Mouse (Mus musculus): Measurements from ENCODE around the gene Odaph. TPM values are rescaled to one million over a fixed set of nuclear protein-coding genes. Genes with fewer than 3 reads are reported as not detected.
"Not testable (repeated sequence)": the region's sequence is repeated elsewhere in the genome, so short reads cannot be mapped to it uniquely, and the experiment has no call there.

The Odaph gene
- not detected in 2 replicates for polyA plus RNA-seq (2015; fragmentation: Nextera tagmentation; extraction: Ambion mirVana)

GRCm38 (mm10) chr5:91987236-91987635, at the start of gene Odaph:
TSS of gene Odaph (plus strand) at chr5:91987475.
- Histone ChIP-seq H3K36me3 (replicated peaks) (no peaks in the 10 kb centered on the region), H3K9me3 (no peaks in the 10 kb centered on the region), H3K27me3 (replicated peaks) (no peaks in the 10 kb centered on the region), H3K27ac (no peak within 1 kb of the TSS), H3K9ac (no peak within 1 kb of the TSS), H3K4me1 (no peaks in the 10 kb centered on the region), H3K4me3 (no peak within 1 kb of the TSS), H3K4me2 (no peak within 1 kb of the TSS)
- no peak for ATAC-seq (replicated peaks)
- WGBS, result 67% methylated on average over 4 of the region's 4 CpGs

- not testable (repeated sequence) for H3K4me1 ChIP-seq; ATAC-seq (replicated peaks); H3K9ac ChIP-seq; H3K27ac ChIP-seq; H3K9me3 ChIP-seq; H3K4me3 ChIP-seq; H3K27me3 ChIP-seq (replicated peaks); H3K4me2 ChIP-seq
- 44% methylated on average over 1 of the region's 1 CpGs for WGBS
- peaks cover 14% of the 10 kb centered on the region; the same call in 1 of the 2 replicates for H3K36me3 ChIP-seq (replicated peaks)
Measured at GRCm38 (mm10) chr5:91945609-91946008, 41.7 kb upstream of the Odaph start.

GRCm38 (mm10) chr5:91947008-91947407, 40.3 kb upstream of the Odaph start:
- no peak overlapping the region for H3K27ac ChIP-seq
- no peak for ATAC-seq (replicated peaks)
- H3K4me3 ChIP-seq, result no peak overlapping the region
- H3K4me2 ChIP-seq, result no peak overlapping the region
- H3K9me3 ChIP-seq, result no peaks in the 10 kb centered on the region
- H3K4me1 ChIP-seq, result no peaks in the 10 kb centered on the region
- no peaks in the 10 kb centered on the region for H3K27me3 ChIP-seq (replicated peaks)
- H3K9ac ChIP-seq, result no peak overlapping the region
- H3K36me3 ChIP-seq (replicated peaks), result peaks cover 14% of the 10 kb centered on the region; the same call in 1 of the 2 replicates
- WGBS, result 97% methylated on average over 4 of the region's 4 CpGs

GRCm38 (mm10) chr5:91949441-91949840, 37.8 kb upstream of the Odaph start:
- no peak overlapping the region for H3K4me3 ChIP-seq
- no peak overlapping the region for H3K9ac ChIP-seq
- H3K27ac ChIP-seq, result no peak overlapping the region
- ATAC-seq (replicated peaks), result no peak
- H3K9me3 ChIP-seq, result no peaks in the 10 kb centered on the region
- no peaks in the 10 kb centered on the region for H3K27me3 ChIP-seq (replicated peaks)
- H3K4me2 ChIP-seq, result no peak overlapping the region
- WGBS, result 91% methylated on average over 7 of the region's 7 CpGs
- peaks cover 21% of the 10 kb centered on the region; the same call in 1 of the 2 replicates for H3K36me3 ChIP-seq (replicated peaks)
- no peaks in the 10 kb centered on the region for H3K4me1 ChIP-seq

GRCm38 (mm10) chr5:91951404-91951803, 35.9 kb upstream of the Odaph start:
- Histone ChIP-seq H3K4me3 (no peak overlapping the region), H3K4me1 (no peaks in the 10 kb centered on the region), H3K36me3 (replicated peaks) (peaks cover 24% of the 10 kb centered on the region; the same call in 1 of the 2 replicates), H3K27ac (no peak overlapping the region), H3K27me3 (replicated peaks) (no peaks in the 10 kb centered on the region), H3K9ac (no peak overlapping the region), H3K9me3 (no peaks in the 10 kb centered on the region), H3K4me2 (no peak overlapping the region)
- ATAC-seq (replicated peaks), result 0 out of 2 replicates have a peak, but pooled peaks have one; percentile 71

- H3K27ac ChIP-seq, result no peak overlapping the region
- no peaks in the 10 kb centered on the region for H3K9me3 ChIP-seq
- H3K4me3 ChIP-seq, result no peak overlapping the region
- H3K27me3 ChIP-seq (replicated peaks), result no peaks in the 10 kb centered on the region
- H3K36me3 ChIP-seq (replicated peaks), result peaks cover 15% of the 10 kb centered on the region; the same call in 1 of the 2 replicates
- H3K4me1 ChIP-seq, result peaks cover 17% of the 10 kb centered on the region
- H3K4me2 ChIP-seq, result no peak overlapping the region
- no peak overlapping the region for H3K9ac ChIP-seq
- WGBS, result 96% methylated on average over 3 of the region's 3 CpGs
- ATAC-seq (replicated peaks), result no peak
Measured at GRCm38 (mm10) chr5:91956991-91957760, 30.1 kb upstream of the Odaph start.

GRCm38 (mm10) chr5:91959096-91959495, 28.2 kb upstream of the Odaph start:
- 77% methylated on average over 1 of the region's 1 CpGs for WGBS

GRCm38 (mm10) chr5:91959986-91960385, 27.3 kb upstream of the Odaph start:
- 98% methylated on average over 1 of the region's 1 CpGs for WGBS
- no peak overlapping the region for H3K27ac ChIP-seq
- H3K9ac ChIP-seq, result no peak overlapping the region
- no peaks in the 10 kb centered on the region for H3K27me3 ChIP-seq (replicated peaks)
- no peak for ATAC-seq (replicated peaks)
- no peaks in the 10 kb centered on the region for H3K9me3 ChIP-seq
- no peak overlapping the region for H3K4me2 ChIP-seq
- H3K4me1 ChIP-seq, result peaks cover 24% of the 10 kb centered on the region
- H3K4me3 ChIP-seq, result no peak overlapping the region
- peaks cover 9% of the 10 kb centered on the region; the same call in 1 of the 2 replicates for H3K36me3 ChIP-seq (replicated peaks)

More at GRCm38 (mm10) chr5:91959096-91959495, 28.2 kb upstream of the Odaph start:
- Histone ChIP-seq H3K4me3 (no peak overlapping the region), H3K4me1 (peaks cover 24% of the 10 kb centered on the region), H3K9me3 (no peaks in the 10 kb centered on the region), H3K27me3 (replicated peaks) (no peaks in the 10 kb centered on the region), H3K36me3 (replicated peaks) (peaks cover 9% of the 10 kb centered on the region; the same call in 1 of the 2 replicates), H3K4me2 (no peak overlapping the region), H3K9ac (no peak overlapping the region), H3K27ac (no peak overlapping the region)
- no peak for ATAC-seq (replicated peaks)

- H3K4me1 ChIP-seq, result peaks cover 24% of the 10 kb centered on the region
- peak overlapping the region; percentile 67 for H3K4me2 ChIP-seq
- no peaks in the 10 kb centered on the region for H3K27me3 ChIP-seq (replicated peaks)
- H3K4me3 ChIP-seq, result peak overlapping the region; percentile 87; the same call in 1 of the 2 replicates
- H3K9me3 ChIP-seq, result no peaks in the 10 kb centered on the region
- peaks cover 6% of the 10 kb centered on the region; the same call in 1 of the 2 replicates for H3K36me3 ChIP-seq (replicated peaks)
- H3K27ac ChIP-seq, result no peak overlapping the region; the same call in 1 of the 2 replicates
- peak overlapping the region; percentile 3; the same call in 1 of the 2 replicates for H3K9ac ChIP-seq
- 78% methylated on average over 3 of the region's 3 CpGs for WGBS
- ATAC-seq (replicated peaks), result no peak
Measured at GRCm38 (mm10) chr5:91960606-91961254, 26.5 kb upstream of the Odaph start.

- H3K9me3 ChIP-seq, result no peaks in the 10 kb centered on the region
- H3K27me3 ChIP-seq (replicated peaks), result no peaks in the 10 kb centered on the region
- H3K4me2 ChIP-seq, result peak overlapping the region; percentile 67
- peaks cover 24% of the 10 kb centered on the region for H3K4me1 ChIP-seq
- WGBS, result 95% methylated on average over 1 of the region's 1 CpGs
- peaks cover 6% of the 10 kb centered on the region; the same call in 1 of the 2 replicates for H3K36me3 ChIP-seq (replicated peaks)
- peak overlapping the region; percentile 93; the same call in 1 of the 2 replicates for H3K9ac ChIP-seq
- H3K27ac ChIP-seq, result no peak overlapping the region
- ATAC-seq (replicated peaks), result no peak
- H3K4me3 ChIP-seq, result peak overlapping the region; percentile 87
Measured at GRCm38 (mm10) chr5:91961370-91961769, 25.9 kb upstream of the Odaph start.

GRCm38 (mm10) chr5:91962259-91962638, 25.0 kb upstream of the Odaph start:
- Histone ChIP-seq H3K27me3 (replicated peaks) (no peaks in the 10 kb centered on the region), H3K36me3 (replicated peaks) (peaks cover under 1% of the 10 kb centered on the region; the same call in 1 of the 2 replicates), H3K9me3 (no peaks in the 10 kb centered on the region), H3K4me2 (peak overlapping the region; percentile 67), H3K27ac (peak overlapping the region; percentile 100), H3K9ac (peak overlapping the region; percentile 93), H3K4me3 (peak overlapping the region; percentile 87), H3K4me1 (peaks cover 24% of the 10 kb centered on the region)
- no peak for ATAC-seq (replicated peaks)
- WGBS, result under 1% methylated on average over 14 of the region's 14 CpGs

GRCm38 (mm10) chr5:91962639-91963440, 24.4 kb upstream of the Odaph start, which contains the start of gene Rchy1:
TSS of gene Rchy1 (minus strand) at chr5:91963068.
- H3K27ac ChIP-seq, result peak within 1 kb of the TSS; percentile 100
- H3K4me1 ChIP-seq, result peaks cover 24% of the 10 kb centered on the region
- no peaks in the 10 kb centered on the region for H3K9me3 ChIP-seq
- WGBS, result under 1% methylated on average over 65 of the region's 65 CpGs
- peak; percentile 99 for ATAC-seq (replicated peaks)
- peak within 1 kb of the TSS; percentile 67 for H3K4me2 ChIP-seq
- H3K4me3 ChIP-seq, result peak within 1 kb of the TSS; percentile 87
- H3K9ac ChIP-seq, result peak within 1 kb of the TSS; percentile 93
- H3K27me3 ChIP-seq (replicated peaks), result no peaks in the 10 kb centered on the region
- no peaks in the 10 kb centered on the region for H3K36me3 ChIP-seq (replicated peaks)
